Mouse (Mus musculus): ENCODE results near the gene Mybpc2.

Mybpc2 gene

DNA sequence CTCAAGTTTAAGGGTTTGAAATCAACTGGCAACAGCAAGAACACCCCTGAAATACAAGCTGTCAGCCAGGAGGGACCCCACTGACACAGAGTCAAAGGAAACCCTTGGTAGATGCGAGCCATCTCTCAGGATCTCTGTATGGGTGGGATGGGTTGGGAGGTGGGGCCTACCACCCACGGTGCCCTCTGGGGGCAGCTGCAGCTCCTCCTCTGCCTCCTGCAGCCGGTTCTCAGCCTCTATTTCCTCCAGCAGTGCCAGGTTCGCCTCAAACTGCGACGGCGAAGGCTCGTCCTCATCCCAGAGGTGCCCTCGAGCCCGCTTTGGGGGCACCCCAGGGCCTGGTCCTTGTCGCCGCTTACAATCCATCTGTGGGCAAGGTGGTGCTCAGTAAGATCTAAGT is 18.6 kb upstream of the Mybpc2 start:
- no peak for DNase-seq

DNA sequence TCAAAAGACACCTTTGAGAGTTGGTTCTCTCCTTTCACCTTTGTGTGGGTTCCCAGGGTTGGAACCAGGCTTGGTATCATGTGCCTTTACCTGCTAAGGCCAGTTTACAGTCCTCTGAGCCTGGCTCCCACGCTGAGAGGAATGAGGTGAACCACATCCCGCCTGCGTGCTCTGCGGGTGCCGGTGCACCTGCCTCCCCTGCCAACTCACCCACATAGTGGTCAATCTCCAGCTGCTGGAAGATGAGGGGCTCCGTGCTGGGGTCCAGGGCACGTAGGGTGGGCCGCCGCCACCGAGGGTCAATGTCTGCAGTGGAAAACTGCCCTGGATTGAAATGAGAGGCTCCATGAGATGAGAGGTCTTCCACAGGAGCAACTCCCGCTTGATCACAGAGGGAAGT is 18.1 kb upstream of the Mybpc2 start:
- DNase-seq: no peak

DNA sequence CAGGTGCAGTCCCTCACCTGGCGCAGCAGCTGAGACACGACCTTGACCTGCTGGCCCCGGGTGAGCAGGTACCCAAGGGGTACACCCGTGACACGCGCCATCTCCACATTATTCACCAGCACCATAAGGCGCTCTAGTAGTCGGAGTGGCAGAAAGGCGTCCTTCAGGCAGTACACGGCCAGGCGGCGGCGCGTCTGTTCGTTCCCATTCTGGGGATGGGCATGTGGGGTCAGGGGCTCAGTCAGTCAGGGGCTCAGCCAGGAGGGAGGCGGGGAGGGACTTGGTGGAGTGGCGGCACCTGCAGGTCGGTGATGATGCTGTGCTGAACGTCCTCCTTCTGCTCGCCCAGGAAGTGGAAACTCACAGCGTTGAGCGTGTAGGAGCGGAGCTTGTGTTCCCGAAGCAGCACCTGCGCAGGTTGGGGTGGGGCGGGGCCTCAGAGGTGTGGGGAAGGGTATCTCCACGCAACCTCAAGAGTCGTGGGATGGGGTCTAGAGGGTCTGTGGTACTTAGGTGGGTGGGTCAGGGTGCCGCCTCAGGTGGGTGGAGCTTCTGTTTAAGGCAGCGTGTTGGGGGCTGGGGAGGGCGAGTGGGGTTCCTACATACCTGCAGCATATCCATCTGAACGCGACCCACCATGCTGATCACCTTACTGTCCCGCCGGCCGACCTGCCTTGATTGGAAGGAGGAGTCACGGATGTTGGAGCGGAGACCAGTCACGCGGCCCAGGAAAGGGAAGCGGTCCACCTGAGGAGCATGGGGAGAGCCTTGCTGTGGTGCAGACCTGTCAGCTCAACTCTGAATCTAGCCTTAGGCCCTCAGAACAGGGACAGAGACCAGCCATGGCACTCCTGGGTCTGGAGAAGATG is 14.5 kb upstream of the Mybpc2 start:
- DNase-seq: no peak

DNA sequence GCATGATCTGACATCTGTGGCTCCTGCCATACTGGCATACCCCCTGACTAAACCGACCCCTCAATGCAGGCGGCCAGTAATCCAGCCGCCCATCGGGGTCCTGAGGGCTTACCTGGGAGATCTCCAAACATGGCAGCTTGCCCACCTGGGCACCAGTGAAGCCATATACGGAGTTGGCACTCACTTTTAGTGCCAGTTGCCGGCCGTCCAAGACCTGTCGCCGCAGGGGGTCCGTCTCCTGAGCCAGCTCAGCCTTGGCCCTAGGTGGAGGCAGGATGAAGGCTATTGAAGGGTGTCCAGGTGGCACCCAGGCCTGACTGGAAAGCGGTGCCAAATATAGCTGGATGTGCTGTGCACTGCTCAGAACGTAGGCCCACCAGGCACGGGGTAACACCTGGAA is 13.0 kb upstream of the Mybpc2 start:
- DNase-seq: no peak

DNA sequence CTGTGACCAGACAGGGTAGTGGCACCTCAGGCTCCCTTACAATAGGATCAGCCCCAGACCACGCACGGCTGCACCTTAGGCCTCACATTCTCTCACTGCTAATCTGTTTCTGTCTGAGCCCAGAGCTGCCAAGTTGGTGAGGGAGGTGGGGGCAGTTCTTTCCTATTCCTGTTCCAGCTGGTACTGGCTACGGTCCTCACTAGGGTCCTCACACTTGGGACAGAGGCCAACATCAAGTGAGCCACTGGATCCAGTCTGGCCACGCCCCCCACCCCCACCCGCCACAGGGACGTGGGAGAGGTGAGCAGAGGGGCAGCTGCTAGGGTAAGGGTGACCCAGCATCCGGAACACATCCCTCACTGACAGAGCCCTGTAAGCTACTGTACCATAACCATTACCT is 12.6 kb upstream of the Mybpc2 start:
- DNase-seq: no peak

DNA sequence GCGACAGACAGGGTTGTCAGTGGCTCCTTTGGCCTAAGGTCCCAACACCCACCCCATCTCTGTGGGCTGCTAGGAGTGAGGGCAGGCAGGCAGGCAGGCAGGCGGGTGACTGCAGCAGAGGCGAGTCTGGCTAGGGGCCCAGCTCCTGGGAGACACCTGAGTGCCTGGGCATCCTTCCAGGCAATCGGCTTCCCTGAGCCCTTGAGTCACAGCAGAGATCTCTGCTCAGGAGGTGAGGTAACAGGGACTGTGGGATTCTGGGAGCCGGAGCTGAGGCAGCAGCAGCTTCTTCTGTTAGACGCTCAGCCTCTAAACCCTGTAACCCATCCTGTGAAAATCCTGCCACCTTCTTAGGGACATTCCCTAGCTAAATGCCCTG is 12.1 kb upstream of the Mybpc2 start:
- DNase-seq: no peak

DNA sequence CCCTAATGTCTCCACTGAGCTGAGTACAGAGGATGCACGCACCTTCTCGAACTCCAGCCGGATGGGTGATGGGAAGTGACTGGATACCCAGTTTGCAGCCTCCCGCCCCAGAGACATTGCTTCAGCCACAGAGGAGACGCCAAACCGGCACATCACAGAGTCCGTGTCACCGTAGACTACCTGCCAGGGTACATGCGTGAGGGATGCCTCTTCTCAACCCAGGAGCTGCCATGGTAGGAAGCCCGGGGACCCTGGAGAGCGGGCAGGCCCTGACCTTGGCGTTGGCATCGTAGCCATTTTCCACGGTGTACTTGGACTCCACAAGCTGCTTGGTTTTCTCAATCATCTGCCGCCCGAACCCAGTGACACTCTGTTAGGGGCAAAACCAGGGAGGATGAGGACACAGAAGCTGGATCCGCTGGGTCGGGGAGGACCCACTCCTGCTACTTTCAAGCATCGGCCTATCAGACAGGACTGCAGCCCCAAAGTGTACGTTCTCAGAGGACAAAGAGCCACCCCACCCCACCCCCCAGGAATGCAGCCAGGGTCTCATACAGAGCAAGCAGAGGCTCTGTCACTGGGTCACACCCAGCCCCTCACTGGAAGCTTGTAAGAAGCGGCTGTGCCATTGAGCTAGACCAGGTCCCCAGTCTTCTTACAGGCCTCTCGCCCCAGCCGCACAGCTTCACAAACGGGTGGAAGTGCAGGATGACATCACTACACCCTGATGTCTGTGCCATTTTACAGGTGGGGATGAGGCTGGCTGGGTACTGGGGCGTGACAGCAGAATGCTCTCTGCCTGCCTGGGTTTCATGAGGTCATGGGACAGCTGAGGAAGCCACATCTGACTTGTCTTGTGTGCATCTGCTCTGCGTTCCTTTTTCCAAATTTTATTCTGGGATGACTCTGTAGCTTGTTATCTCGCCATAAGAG is 11.5 kb upstream of the Mybpc2 start:
- DNase-seq: peak; percentile 65 to 75

DNA sequence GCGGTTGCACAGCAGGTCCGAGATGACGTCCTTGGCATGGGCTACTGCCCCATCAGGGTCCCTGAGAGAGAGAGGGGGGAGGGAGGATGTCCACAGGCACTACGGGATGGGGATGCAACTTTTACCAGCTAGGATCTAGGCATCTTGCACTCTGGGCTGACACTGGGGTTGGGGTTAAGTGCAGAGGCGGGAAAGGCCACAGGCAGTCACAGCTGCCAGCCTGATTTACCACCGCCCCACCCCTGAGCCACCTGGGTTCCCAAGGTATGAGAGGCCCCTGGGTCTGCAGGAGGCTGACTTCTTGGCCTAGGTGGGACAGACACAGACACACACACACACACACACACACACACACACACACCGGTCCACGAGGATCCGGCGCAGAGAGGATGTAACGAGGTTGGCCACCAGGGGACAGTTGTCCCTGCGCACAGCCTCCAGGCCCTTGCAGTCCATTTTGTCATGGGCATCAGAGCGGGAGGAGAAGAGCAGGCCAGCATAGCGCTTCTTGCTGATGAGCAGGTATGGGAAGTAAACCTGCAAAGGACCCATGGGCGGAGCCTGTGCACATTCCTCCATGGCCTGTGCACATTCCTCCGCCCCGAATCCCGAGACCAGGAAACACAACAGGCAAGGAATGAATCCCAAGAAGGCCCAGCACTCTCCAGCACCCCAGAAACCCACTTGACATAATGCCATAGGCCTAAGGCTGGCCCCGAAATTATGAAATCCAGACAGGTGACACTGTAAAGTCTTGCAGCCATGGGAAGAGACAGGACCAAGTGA is 10.4 kb upstream of the Mybpc2 start:
- DNase-seq: peak; percentile 48 to 49

DNA sequence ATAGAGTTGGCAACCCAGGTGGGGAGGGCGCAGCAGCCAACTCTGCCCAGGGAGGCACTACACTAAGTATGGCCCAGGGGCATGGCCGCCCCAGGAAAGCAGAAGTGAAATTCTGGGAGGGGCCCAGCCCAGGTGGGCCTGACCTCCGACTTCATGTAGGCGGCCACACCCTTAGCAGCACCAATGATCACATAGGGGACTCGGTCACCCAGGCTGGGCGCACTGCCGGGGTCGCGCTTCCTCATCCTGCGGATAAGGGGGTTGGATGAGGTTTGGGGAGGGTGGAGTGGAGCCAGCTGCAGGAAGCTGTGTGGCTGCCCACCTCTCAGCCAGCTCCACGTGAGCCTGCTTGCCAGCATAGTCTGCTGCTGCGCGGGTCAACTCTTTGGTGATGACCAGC is 9.8 kb upstream of the Mybpc2 start:
- peak; percentile 92 to 94 for DNase-seq

DNA sequence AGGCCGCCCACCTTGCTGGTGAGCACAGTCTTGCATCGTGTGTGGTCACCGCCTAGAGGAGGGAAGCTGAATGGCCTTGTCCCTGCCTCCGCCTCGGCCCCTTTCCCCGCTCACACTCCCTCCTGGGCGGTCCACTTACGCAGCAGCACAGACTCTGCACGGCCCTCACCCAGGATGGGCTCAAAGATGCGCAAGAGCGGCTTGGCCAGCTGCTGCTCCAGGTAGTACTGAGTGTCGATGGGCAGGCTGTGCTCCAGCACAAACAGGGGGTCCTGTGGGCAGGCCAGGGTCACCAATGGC is 9.2 kb upstream of the Mybpc2 start:
- DNase-seq: peak in 1 of 2 experiments; percentile 49

DNA sequence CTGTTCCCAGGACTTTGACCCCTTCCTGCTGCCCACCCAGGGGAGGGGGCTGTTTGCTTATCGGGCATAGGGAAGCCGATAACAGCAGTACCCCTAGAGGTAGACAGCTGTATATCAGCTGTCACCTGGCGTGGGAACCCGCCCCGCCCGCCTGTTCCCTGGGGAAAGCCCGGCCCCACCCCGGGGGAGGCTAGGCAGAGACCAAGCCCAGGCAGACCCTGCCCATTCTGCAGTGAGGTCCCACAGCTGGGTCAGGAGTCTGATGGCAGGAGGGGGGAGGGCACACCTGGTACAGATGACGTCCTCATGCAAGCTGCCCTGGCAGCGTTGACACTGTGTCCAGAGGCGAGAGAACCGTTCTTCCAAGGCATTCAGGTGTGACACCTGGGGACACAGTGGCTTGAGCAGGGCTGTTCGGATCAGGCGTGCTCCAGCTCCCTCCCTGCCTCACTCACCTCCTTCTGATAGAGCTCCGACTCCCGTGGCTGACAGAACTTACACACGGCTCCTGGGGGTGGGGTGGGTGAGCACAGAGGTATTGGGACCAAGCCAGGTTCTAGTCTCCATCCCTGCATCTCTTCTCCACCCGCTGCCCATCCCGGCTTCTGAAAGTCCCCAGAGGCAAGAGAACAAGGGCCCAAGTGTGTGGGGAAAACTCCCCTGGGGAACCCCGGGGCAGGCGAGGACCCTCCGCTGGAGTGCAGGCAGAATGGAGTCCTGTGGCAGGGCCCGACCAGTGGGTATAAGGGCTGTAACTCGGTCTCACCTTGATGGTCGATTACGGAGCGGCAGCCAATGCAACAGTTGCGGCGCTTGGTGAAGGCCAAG is 8.7 kb upstream of the Mybpc2 start:
- peak; percentile 60 to 63 for DNase-seq

DNA sequence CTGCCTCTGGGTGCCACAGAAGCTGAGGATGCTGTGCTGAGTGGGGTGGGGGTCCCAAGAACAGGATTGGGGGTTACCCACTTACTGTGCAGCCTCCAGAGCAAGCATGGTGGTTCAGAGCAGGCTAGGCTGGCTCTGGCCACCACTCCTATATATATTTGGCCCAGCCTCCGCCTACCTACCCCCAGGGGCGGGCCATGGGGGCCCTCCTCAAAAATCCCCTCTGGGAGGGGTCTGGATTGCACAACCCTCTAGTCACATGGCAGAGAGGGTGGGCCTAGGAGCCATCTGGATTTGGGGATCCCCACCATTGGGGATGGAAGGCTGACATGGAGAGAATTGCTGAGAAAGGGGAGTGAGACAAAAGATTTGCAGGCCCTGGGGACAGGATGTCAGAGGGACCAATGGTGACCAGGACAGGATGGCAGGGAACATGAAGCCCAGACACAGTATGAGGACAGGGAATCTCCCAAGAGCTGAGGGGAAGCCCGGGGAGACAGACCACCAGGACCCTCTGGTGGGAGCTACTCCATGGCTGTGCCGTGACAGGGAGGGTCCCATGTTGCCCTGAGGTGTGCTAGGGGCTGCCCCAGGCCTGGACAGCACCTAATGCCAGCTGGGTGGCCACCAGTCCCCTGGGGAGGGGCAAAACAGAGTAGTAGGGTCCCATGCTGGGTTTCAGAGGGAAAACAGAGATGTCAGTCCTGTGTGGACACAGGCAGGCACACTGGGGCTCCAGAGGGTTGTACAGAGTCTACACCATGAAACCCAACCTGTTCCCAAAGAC is 7.7 kb upstream of the Mybpc2 start, which contains the start of gene Spib:
Spib (minus strand) TSS at position 126 of the 787 bp plus-strand sequence.
- peak; percentile 58 to 61 for DNase-seq

DNA sequence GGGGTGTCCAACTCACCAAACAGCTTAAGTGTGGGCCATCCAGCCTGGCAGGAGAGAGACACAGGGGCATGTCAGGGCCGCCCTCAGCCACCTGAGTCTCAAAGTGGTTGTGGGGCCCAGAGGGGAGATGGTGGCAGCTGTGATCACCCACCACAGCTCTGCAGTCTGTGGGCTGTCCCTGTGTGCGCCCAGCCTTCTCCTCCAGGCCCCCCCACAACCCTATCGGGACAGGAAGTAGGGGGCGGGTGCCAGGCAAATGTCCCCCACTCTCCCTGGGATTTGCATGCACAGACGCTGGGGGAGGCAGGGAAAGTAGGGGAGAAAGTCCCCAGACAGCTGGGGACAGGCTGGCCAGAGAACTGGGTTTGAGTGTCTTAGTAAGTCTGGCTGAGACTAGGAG is 6.8 kb upstream of the Mybpc2 start:
- DNase-seq: peak; percentile 54 to 62

DNA sequence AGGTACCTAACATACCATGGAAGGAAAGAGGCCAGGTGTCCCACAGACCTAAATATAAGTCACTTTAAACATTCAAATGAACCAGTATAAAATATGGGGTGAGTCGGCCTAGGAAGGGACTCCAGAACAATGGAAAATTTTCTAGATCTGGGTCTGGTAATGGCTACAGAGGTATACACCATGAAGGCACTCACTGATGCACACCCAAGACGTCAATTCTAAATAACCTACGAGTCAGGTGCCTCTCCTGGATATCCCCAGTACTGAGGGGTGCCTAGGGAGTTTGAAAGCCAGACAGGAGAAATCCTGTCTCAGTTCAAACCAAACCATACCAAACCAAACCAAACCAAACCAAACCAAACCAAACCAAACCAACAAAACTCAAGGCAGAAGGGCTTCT is 6.1 kb upstream of the Mybpc2 start:
- DNase-seq: no peak

DNA sequence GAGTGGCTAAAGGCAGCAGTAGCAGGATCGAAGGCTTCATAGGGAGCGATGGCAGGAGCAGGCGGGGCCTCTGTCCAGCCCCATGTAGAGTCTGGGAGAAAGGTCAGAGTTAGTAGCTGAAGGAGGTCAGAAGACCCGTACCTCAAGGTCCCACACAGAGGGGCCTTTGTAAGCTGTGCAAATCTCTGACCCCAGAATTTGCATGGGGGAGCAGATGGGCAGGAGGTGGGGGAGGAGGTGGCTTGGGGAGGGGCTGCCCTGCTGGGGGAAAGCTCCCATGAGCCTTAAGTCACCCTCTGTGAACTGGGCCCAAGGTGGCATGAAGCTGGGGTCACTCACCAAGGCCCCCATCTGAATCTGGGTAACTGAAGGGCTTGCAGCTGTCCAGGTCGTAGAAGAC is 5.1 kb upstream of the Mybpc2 start:
- peak; percentile 14 to 25 for DNase-seq

DNA sequence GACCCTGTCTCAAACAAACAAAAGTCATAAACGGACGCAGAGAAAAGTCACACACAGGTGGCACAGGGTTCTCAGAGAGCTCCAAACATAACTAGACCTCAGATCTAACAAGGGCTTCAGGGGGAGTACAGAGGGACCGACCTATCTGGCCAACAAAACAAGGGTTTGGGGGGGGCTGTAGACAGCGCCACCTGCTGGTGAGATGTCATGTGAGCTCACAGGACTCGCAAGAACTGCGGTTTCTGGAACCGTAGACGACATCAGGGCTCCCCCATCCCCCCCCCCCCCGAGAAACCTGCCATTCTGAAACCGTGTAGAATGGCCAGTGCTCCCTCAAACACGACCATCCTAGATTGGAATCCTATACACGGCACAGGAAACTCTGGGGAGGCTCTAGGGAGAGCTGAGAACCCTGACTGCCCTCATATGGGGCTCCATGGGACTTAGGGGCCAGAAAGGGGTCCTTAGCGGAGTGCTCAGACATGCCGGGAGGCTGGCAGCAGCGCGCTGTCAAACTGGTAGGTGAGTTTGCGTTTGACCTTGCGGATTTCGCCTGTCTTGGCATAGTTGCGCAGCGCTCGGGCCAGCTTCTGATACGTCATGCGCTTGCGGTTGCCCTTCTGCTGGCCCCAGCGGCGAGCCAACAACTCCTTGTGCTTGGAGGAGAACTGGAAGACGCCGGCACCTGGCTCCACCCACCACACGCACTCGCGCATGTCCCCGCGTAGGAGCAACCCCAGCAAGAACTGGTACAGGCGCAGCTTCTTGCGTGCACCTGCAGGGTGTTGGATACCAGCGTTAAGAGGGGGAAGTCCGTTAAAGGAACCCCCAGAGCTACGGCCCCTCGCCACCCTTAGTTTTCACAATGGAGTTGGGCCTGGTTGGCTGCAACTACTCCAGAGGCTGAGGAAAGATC is 3.3 kb upstream of the Mybpc2 start:
- DNase-seq: peak; percentile 92 to 94

DNA sequence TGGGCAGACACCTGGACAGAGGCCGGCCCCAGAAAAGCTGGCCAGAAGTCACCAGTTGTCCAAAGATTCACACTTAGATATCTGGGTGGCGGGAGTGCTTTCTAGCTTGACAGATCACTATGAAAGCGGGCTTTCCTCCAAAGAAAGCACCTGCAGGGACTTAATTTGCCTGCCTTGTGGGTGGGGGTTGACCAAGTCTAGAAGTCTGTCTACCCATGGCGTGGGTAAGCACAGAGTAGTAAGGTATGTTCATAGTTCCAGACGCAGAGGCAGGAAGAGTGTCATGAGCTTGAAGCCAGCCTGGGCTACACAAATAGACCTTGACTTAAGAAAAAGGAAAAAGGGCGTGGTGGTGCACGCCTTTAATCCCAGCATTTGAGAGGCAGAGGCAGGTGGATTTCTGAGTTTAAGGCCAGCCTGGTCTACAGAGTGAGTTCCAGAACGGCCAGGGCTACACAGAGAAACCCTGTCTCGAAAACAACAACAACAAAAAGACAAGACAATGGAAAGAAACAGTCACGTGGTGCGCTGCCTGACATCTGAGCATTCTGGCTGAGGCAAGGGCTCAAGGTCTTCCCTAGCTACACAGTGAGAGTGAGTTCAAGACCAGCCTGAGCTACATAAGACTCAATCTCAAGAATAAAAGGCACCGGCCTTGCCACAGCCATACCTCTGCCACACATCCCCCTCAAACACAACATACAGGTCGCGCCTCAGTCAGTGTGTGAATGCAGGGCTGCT is 2.1 kb upstream of the Mybpc2 start:
- DNase-seq: peak; percentile 31 to 37

DNA sequence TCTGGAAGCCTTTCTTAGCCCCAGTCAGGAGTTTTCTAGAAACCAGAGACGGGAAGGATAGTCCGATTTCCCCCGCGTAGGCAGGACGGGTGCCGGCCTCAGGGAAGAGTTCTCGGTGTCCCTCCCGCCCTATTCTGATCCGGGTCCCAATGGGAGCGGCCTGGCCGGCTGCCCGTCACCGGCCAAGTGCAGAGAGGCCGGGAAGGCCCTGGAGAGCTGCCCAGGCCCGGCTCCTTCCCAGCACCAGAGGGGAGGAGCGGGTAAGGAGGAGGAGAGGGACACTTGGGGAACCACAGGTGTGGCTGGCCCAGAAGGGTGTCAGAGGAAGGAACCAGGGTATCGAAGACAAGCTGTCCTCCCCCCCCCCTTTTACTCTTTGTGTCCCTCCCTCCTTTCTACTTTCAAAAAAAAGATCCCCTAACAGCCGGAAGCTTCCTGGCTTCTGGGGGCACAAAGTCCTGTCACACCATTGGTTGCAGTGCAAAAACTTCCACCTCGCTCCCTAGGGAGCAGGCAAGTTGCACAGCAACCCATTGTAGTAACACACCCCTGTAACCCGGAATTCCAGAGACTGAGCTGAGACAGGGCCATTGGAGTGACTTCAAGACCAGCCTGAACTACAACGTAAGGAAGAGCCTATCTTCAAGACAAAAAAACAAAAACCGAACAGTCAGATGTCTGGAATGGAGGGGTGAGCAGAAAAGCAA is 823 bp upstream of the Mybpc2 start:
- peak; percentile 58 to 61 for DNase-seq

DNA sequence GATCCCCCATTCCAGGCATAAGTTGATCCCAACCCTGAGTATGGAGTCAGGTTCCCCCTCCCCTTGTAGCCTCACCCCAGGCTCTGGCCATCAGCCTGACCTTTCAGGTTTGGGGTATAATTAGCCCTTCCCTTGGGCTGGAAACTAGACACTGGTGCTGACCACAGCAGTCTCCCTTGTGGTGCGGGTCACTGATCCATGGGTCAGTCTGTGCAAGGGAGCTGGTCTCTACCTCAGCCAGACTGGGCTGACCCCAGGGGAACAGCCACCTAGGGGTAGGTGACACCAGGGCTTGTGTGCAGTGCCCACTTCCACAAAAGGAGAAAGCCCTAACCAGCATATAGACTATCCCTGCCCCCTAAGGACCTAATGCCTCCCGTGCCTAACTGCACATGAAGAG is 1.4 kb downstream of the Mybpc2 start:
- no peak for DNase-seq

All from B cell, adult 2 months (primary cell).